Mouse (Mus musculus) intestine, embryonic 16.5 days (tissue): ENCODE results near the gene Myoz1. TPM values are rescaled to one million over a fixed set of nuclear protein-coding genes. Genes with fewer than 3 reads are reported as not detected.

Source experiments
- ATAC-seq: fragments of 200-750 bp; cut with Nextera tagmentation; 2 replicates; pipeline ENCODE4 v1.8.0; 2017; ENCODE audit warnings: moderate TSS enrichment, moderate library complexity
- H3K27ac ChIP-seq: fragments of 300-500 bp; sonication (generic); 2 replicates; pipeline ENCODE4 v1.5.1; 2014; ENCODE audit warnings: mild to moderate bottlenecking, low read length
- H3K27me3 ChIP-seq: fragments of 300-500 bp; sonication (generic); replicated peaks from 2 replicates; pipeline ENCODE4 v1.6.1; 2014; ENCODE audit warnings: low read length, control low read depth, mixed read lengths; ENCODE audit not compliant: control insufficient read depth, insufficient read depth
- H3K36me3 ChIP-seq: fragments of 300-500 bp; sonication (generic); 2 replicates; pipeline ENCODE4 v1.6.1; 2014; ENCODE audit warnings: low read length, control low read depth; ENCODE audit not compliant: control insufficient read depth, insufficient read depth
- H3K4me1 ChIP-seq: fragments of 300-500 bp; sonication (generic); 2 replicates; pipeline ENCODE4 v1.6.1; 2014; ENCODE audit warnings: low read length, control low read depth, mixed read lengths; ENCODE audit not compliant: control insufficient read depth, insufficient read depth
- H3K4me2 ChIP-seq: fragments of 300-500 bp; sonication (generic); 2 replicates; pipeline ENCODE4 v1.6.1; 2014; ENCODE audit warnings: low read depth, low read length, control low read depth
- H3K4me3 ChIP-seq: fragments of 300-500 bp; sonication (generic); 2 replicates; pipeline ENCODE4 v1.5.1; 2014; ENCODE audit warnings: mild to moderate bottlenecking, low read length
- H3K9ac ChIP-seq: fragments of 300-500 bp; sonication (generic); 2 replicates; pipeline ENCODE4 v1.6.1; 2014; ENCODE audit warnings: low read depth, low read length
- H3K9me3 ChIP-seq: fragments of 300-500 bp; sonication (generic); 2 replicates; pipeline ENCODE4 v1.6.1; 2016; ENCODE audit warnings: low read length, control low read depth; ENCODE audit not compliant: control insufficient read depth
- WGBS: fragments of 180-500 bp; shearing (Covaris S2); extraction: QIAGEN DNeasy Blood & Tissue Kit; methylation state at CpG from one replicate; pipeline ENCODE4 v1.1.7; 2014; 5-methylcytosine and 5-hydroxymethylcytosine counted together
- polyA plus RNA-seq: library from polyadenylated mRNA; unstranded; fragments of >200 nt; fragmentation: Nextera tagmentation; extraction: Ambion mirVana; gene quantifications from 2 replicates; pipeline ENCODE4 v1.2.1, GENCODE M21; 2015

Gene Myoz1
- polyA plus RNA-seq, 1 experiment from 2014 or later: 0.26 TPM

DNA sequence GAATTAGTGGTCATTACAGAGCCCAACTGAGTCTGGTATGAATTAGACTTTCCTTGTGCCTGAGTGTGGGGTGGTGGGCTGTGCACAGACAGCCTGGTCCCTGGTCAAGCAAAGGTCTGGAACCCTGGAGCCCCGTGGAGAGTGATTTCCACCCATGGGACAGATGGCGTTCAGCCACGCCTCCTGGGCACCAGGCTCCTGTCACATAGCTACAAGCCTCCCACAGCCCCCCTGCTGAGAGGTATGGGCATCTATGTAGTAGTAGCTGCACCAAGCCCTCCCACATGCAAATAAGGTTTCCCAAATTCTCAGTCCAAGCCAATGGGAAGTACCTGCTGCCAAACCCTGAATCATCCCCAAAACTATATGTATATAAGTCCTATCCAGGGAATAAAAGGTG lies 29.4 kb downstream of the Myoz1 start:
- H3K4me1 ChIP-seq: no peaks in the 10 kb centered on the region
- H3K9ac ChIP-seq: no peak overlapping the region
- no peaks in the 10 kb centered on the region for H3K9me3 ChIP-seq
- no peaks in the 10 kb centered on the region for H3K36me3 ChIP-seq
- H3K27me3 ChIP-seq: no peaks in the 10 kb centered on the region
- no peak for ATAC-seq
- no peak overlapping the region for H3K4me3 ChIP-seq
- H3K27ac ChIP-seq: no peak overlapping the region
- WGBS: 71% methylated on average over 3 of the region's 3 CpGs
- no peak overlapping the region for H3K4me2 ChIP-seq

GRCm38 (mm10) chr14:20626447-20626846 lies 29.9 kb downstream of the Myoz1 start:
- no peaks in the 10 kb centered on the region for H3K36me3 ChIP-seq
- WGBS: 86% methylated on average over 2 of the region's 2 CpGs
- no peaks in the 10 kb centered on the region for H3K27me3 ChIP-seq
- no peaks in the 10 kb centered on the region for H3K9me3 ChIP-seq
- H3K4me3 ChIP-seq: no peak overlapping the region
- ATAC-seq: peak; percentile 67; the same call in 1 of the 2 replicates
- H3K9ac ChIP-seq: no peak overlapping the region
- no peak overlapping the region for H3K27ac ChIP-seq
- H3K4me2 ChIP-seq: no peak overlapping the region
- no peaks in the 10 kb centered on the region for H3K4me1 ChIP-seq

- Histone ChIP-seq H3K4me3 (no peak overlapping the region), H3K9me3 (no peaks in the 10 kb centered on the region), H3K9ac (no peak overlapping the region), H3K4me1 (no peaks in the 10 kb centered on the region), H3K27ac (no peak overlapping the region), H3K36me3 (no peaks in the 10 kb centered on the region), H3K27me3 (no peaks in the 10 kb centered on the region), H3K4me2 (no peak overlapping the region)
- ATAC-seq: no peak
- 92% methylated on average over 3 of the region's 3 CpGs for WGBS
These were observed 33.4 kb downstream of the Myoz1 start for GRCm38 (mm10) chr14:20622907-20623306.

DNA sequence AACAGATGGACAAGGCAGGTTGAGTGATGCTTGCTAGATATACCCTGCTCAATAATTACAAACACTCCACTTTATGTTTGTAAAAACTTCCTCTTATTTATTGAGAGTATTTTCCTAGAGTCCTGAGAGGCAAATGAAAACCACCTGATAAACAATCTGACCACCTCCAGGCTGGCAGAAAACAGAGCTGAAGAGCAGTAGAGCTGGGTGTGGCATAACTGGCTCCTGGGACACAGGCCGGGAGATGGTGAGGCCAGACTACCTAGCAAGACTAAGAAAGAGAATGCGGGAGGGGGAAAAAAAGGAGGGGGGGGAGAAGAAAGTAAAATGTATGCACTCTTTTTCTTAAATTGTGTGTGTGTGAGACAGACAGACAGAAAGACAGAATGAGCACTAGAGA lies 33.9 kb downstream of the Myoz1 start:
- 83% methylated on average over 2 of the region's 2 CpGs for WGBS
- no peak for ATAC-seq
- no peaks in the 10 kb centered on the region for H3K27me3 ChIP-seq

DNA sequence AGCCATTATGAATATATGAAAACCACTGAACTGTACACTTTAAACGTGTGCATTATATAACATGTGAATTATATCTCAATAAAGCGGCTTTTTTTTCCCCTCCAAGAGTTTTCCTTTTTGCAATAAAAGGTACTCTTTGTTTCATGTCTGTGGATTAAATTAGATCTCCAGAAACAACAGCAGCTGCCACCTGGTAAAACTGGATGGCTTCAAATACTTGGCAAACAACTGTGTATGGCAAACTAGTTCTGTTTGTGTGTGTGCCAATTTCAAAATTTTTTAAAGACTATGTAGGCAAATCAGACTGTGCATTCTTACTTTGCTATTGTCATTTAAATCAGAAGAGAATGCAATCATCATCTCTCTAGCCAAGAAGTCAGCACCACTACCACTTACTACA lies 34.4 kb downstream of the Myoz1 start:
- H3K9ac ChIP-seq: no peak overlapping the region
- H3K4me1 ChIP-seq: no peaks in the 10 kb centered on the region
- no peaks in the 10 kb centered on the region for H3K9me3 ChIP-seq
- 80% methylated on average over 2 of the region's 2 CpGs for WGBS
- no peak overlapping the region for H3K4me3 ChIP-seq
- ATAC-seq: no peak
- no peaks in the 10 kb centered on the region for H3K36me3 ChIP-seq
- H3K27ac ChIP-seq: no peak overlapping the region
- no peaks in the 10 kb centered on the region for H3K27me3 ChIP-seq
- no peak overlapping the region for H3K4me2 ChIP-seq

More for the DNA sequence above, 33.9 kb downstream of the Myoz1 start:
- no peaks in the 10 kb centered on the region for H3K9me3 ChIP-seq
- H3K4me2 ChIP-seq: no peak overlapping the region
- H3K4me1 ChIP-seq: no peaks in the 10 kb centered on the region
- no peak overlapping the region for H3K4me3 ChIP-seq
- no peak overlapping the region for H3K27ac ChIP-seq
- H3K36me3 ChIP-seq: no peaks in the 10 kb centered on the region
- no peak overlapping the region for H3K9ac ChIP-seq

DNA sequence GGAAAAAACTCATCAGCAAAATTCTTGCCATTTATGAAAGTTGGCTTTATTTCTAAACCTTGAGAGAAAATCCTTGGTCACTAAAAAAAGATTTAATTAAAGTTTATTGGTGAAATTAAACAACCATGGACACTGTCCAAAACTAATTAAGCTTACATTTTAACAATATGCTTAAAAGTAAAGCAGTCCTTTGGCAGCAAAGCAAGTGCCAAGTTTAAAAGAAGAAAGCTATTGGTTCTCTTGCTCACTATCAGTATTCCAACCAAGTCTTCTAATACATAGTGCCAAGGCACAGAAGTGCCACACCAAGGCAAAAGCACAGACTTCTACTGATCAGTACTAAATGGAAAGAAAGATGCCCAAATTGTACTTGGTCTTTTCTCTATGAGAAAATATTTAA lies 37.2 kb downstream of the Myoz1 start:
- Histone ChIP-seq H3K36me3 (no peaks in the 10 kb centered on the region), H3K4me2 (no peak overlapping the region), H3K9me3 (no peaks in the 10 kb centered on the region), H3K4me1 (0 out of 2 replicates have a peak, but pooled peaks cover 4% of the 10 kb centered on the region), H3K27ac (no peak overlapping the region), H3K4me3 (no peak overlapping the region), H3K27me3 (no peaks in the 10 kb centered on the region), H3K9ac (no peak overlapping the region)
- ATAC-seq: no peak

- Histone ChIP-seq H3K9me3 (no peaks in the 10 kb centered on the region), H3K9ac (no peak overlapping the region), H3K4me2 (no peak overlapping the region), H3K27ac (no peak overlapping the region), H3K4me1 (0 out of 2 replicates have a peak, but pooled peaks cover 4% of the 10 kb centered on the region), H3K27me3 (no peaks in the 10 kb centered on the region), H3K4me3 (no peak overlapping the region), H3K36me3 (no peaks in the 10 kb centered on the region)
- WGBS: 71% methylated on average over 5 of the region's 5 CpGs
- no peak for ATAC-seq
These were observed 38.1 kb downstream of the Myoz1 start for GRCm38 (mm10) chr14:20618211-20618610.

GRCm38 (mm10) chr14:20616421-20616820 lies 39.9 kb downstream of the Myoz1 start:
- no peaks in the 10 kb centered on the region for H3K27me3 ChIP-seq
- no peak overlapping the region for H3K27ac ChIP-seq
- ATAC-seq: no peak
- 24% methylated on average over 2 of the region's 2 CpGs for WGBS
- H3K4me1 ChIP-seq: 0 out of 2 replicates have a peak, but pooled peaks cover 4% of the 10 kb centered on the region
- no peak overlapping the region for H3K4me2 ChIP-seq
- no peak overlapping the region for H3K4me3 ChIP-seq
- no peaks in the 10 kb centered on the region for H3K9me3 ChIP-seq
- H3K36me3 ChIP-seq: no peaks in the 10 kb centered on the region
- H3K9ac ChIP-seq: no peak overlapping the region

DNA sequence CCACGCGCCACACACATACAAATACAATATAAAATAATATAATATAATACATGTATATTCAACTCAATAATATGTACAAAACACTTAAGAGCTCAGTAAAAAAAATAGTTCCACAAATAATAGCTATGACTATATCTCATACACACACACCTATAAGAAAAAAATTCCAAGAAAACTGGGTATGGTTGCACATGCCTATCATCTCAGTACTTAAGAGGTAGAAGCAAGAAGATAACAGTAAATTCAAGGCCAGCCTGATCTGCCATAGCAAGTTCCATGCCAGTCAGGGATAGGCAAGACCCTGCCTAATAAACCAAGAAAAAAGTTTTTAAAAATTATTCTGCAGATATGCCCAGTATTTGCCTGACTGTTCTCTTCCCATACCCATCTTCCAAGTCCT lies 41.3 kb downstream of the Myoz1 start:
- ATAC-seq: no peak
- 99% methylated on average over 2 of the region's 2 CpGs for WGBS
- Histone ChIP-seq H3K36me3 (no peaks in the 10 kb centered on the region), H3K27me3 (no peaks in the 10 kb centered on the region), H3K9me3 (no peaks in the 10 kb centered on the region), H3K4me3 (no peak overlapping the region), H3K4me2 (no peak overlapping the region), H3K27ac (no peak overlapping the region), H3K9ac (no peak overlapping the region), H3K4me1 (0 out of 2 replicates have a peak, but pooled peaks cover 4% of the 10 kb centered on the region)

- H3K9ac ChIP-seq: no peak overlapping the region
- no peak overlapping the region for H3K27ac ChIP-seq
- H3K27me3 ChIP-seq: no peaks in the 10 kb centered on the region
- H3K9me3 ChIP-seq: no peaks in the 10 kb centered on the region
- H3K4me1 ChIP-seq: 0 out of 2 replicates have a peak, but pooled peaks cover 4% of the 10 kb centered on the region
- no peaks in the 10 kb centered on the region for H3K36me3 ChIP-seq
- H3K4me3 ChIP-seq: no peak overlapping the region
- WGBS: 100% methylated on average over 1 of the region's 1 CpGs
- ATAC-seq: no peak
- H3K4me2 ChIP-seq: no peak overlapping the region
These were observed 43.5 kb downstream of the Myoz1 start for GRCm38 (mm10) chr14:20612820-20613219.
